Mouse (Mus musculus): ENCODE data around the gene Dnah10.

DNA sequence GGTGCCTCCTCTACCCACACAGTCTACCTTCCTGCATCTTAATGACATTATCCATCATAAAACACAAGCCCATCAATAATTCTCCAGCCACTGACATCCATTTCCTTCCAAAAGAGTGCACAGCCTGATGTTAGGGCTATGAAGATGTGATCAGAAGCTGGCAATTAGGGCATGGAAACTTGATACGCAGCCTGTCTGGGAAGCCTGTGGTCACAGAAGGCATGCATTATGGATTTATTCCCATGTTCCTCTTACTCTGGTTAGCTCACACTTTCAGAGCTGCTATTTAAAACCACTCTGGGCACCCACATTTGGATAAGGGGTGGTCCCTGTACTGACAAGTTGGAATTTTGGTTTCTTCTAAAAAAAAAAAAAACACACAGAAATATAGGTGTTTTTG is 122.1 kb downstream of the Dnah10 start:
- no peak for TF ChIP-seq ELF1 (IDR thresholded peaks at IDR 0.05; ENCODE audit: low read depth, low read length)
- no peak for TF ChIP-seq CTCF (conservative IDR thresholded peaks at IDR 0.05 in 1 of 2, IDR thresholded peaks at IDR 0.05 in 1 of 2; ENCODE audit: low read depth in 2 of 2, low read length in 2 of 2)
- no peak for TF ChIP-seq POLR2A (IDR thresholded peaks at IDR 0.05; ENCODE audit: low read depth, low read length)
- no peak for TF ChIP-seq POLR2AphosphoS2 (IDR thresholded peaks at IDR 0.05; ENCODE audit: low read depth, low read length)
